Mouse (Mus musculus): Measurements from ENCODE around the gene Pmm1. TPM values are rescaled to one million over a fixed set of nuclear protein-coding genes. Genes with fewer than 3 reads are reported as not detected.
"Not testable (repeated sequence)": the region's sequence is repeated elsewhere in the genome, so short reads cannot be mapped to it uniquely, and the experiment has no call there.

The Pmm1 gene
- total RNA-seq (2014; fragmentation: Nextera tagmentation) (62.0 and 90.7 TPM in 2 replicates), total RNA-seq (2017) (30.5 and 33.1 TPM in 2 replicates)

DNA sequence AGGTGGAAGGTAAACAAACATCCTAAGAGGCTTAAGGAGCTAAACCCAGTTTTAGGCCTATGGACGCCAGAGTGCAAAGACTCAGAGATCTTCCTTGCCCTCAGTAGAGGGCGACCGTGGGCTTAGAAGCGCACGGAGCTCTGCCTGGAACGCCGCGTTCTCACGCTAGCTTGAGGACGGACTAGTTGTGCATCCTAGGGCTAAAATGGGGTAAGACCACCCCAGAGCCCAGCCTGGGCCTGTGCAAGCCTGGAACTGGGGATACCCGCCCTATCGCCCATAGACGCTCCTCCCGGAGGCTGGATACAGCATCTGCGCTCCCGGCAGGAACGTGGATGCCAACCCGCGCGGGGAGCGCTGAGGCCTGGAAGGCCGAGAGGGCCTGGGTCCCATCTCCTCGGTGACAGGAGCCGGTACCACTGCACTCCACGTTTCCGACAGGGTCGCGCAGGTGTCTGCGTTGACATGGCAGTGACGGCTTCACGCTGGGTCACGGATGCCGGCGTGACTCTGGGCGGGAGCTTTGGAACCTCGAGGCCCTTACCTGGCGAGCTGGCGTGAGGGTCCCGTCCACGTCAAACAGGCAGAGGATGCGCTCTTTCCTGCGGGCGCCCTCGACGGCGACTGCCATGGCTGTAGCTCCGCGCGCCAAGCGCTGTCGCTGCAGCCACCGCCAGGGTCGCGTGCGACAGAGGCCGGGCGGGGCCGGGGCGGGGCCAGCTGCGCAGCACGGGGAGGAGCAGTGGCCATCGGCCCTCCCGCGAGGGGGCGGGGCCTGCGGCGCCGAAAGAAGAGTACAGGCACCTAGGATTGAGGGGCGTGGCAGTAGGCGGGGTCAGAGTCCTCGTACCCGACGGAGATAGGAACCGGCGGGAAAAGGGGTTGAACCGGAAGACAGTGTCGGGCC is at the start of gene Pmm1:
Pmm1 (minus strand) TSS at position 760 of the 907 bp plus-strand sequence.
- peak; percentile 91 for ATAC-seq (replicated peaks; ENCODE audit: low FRiP score, low TSS enrichment, poor library complexity, severe bottlenecking)

- peak; percentile 89 for ATAC-seq (replicated peaks; ENCODE audit: low FRiP score, low TSS enrichment, poor library complexity, severe bottlenecking)
These were observed 43.5 kb upstream of the Pmm1 start for GRCm38 (mm10) chr15:82004257-82004656.

- ATAC-seq (replicated peaks; ENCODE audit: low FRiP score, low TSS enrichment, poor library complexity, severe bottlenecking) = no peak
These were observed 33.3 kb upstream of the Pmm1 start for GRCm38 (mm10) chr15:81993992-81994391.

DNA sequence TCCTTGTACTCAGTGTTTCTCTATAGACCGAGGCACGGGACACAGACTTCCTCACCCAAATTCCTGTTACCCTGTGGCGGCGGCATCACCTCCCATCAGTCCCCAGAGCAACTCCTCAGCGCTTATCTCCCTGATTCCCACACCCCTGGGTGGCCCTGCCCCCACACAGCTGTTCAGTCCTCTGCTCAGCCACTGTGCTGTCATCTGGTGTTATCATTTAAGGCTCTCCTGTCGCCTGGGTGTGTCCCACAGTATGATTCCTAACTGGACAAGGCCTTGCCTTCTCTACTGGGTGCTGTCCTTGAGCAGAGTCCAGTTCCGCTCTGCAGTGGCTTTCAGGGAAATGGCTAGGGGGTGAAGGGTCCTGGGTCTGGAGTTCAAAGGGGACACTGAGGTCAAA is 29.8 kb upstream of the Pmm1 start:
- peak; percentile 90 for ATAC-seq (replicated peaks; ENCODE audit: low FRiP score, low TSS enrichment, poor library complexity, severe bottlenecking)

- peak; percentile 66 for ATAC-seq (replicated peaks; ENCODE audit: low FRiP score, low TSS enrichment, poor library complexity, severe bottlenecking)
These were observed 28.8 kb upstream of the Pmm1 start for GRCm38 (mm10) chr15:81989371-81990062.

DNA sequence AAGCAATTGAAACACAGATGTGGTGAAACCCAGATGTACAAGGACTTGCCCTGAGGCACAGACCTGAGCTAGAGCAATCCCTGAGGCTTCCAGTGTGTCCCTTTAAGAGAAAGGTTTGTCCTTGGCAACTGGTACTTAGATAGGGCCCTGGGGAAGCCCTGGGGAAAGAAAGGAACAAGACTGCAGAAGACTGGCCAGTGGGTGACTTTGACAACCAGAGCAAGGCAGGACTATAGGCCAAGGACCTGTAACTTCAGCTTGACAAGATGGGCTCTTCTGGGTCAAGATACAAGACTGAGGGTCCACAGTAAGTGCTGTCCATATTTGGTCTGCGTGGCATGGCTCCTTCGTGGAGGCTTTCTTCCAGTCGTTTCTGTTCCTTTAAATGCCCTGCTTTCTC is 26.9 kb upstream of the Pmm1 start, which contains the start of gene Xrcc6:
Xrcc6 (plus strand) TSS at position 190 of the 400 bp plus-strand sequence.
- no peak for ATAC-seq (replicated peaks; ENCODE audit: low FRiP score, low TSS enrichment, poor library complexity, severe bottlenecking)

DNA sequence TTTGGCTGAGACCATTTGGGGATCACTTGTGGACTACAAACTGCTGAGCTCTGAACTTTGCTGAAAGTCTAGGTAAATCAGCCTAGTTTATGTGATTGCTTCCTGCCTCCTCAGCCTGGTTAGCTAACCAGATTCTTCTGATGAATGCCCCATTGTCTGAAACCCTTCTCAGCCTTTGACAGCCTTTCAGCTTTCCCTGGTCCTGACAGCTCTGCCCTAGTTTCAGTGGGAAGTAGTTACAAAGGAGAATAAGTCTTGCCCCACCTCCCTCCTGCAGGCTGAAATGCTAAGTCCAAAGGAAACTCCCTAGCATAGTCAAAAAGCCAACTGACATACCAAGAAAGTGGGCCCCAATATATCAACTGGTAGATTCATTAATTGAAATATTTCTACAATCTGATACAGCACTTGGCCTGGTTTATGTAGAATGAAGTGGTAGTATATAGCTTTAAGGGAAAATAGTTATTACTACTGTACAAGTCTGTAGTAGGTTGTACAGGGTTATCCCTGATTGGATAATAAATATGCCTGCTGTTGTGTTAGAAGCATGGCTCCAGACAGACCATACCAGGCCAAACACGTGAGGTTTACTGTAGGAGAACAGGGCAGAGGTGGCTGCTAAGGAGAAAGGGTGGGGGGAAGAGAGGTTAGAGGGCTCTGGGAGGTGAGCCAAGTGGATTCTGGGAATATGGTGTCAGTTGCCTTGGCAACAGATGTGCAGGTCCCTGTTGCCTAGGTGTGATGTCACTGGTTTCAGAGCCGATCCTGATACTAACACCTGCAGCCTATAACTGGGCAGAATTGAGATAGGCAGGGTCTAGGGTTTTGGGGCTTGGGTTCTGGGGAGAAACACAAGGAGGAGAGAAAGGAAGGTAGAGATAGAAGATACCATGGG is 24.8 kb upstream of the Pmm1 start:
- no peak for ATAC-seq (replicated peaks; ENCODE audit: low FRiP score, low TSS enrichment, poor library complexity, severe bottlenecking)

GRCm38 (mm10) chr15:81982173-81982572 is 21.4 kb upstream of the Pmm1 start:
- no peak for ATAC-seq (replicated peaks; ENCODE audit: low FRiP score, low TSS enrichment, poor library complexity, severe bottlenecking)

- ATAC-seq (replicated peaks; ENCODE audit: low FRiP score, low TSS enrichment, poor library complexity, severe bottlenecking) = no peak
These were observed 19.6 kb upstream of the Pmm1 start, which contains the start of gene 1700029P11Rik for GRCm38 (mm10) chr15:81980321-81980720. Gene 1700029P11Rik (plus strand): TSS chr15:81980540.

GRCm38 (mm10) chr15:81975156-81975555 is 14.4 kb upstream of the Pmm1 start:
- ATAC-seq (replicated peaks; ENCODE audit: low FRiP score, low TSS enrichment, poor library complexity, severe bottlenecking) = not testable (repeated sequence)

- not testable (repeated sequence) for ATAC-seq (replicated peaks; ENCODE audit: low FRiP score, low TSS enrichment, poor library complexity, severe bottlenecking)
These were observed 9.8 kb upstream of the Pmm1 start for GRCm38 (mm10) chr15:81970498-81970897.

GRCm38 (mm10) chr15:81969635-81970034 is 8.9 kb upstream of the Pmm1 start:
- ATAC-seq (replicated peaks; ENCODE audit: low FRiP score, low TSS enrichment, poor library complexity, severe bottlenecking) = not testable (repeated sequence)

GRCm38 (mm10) chr15:81969173-81969572 is 8.4 kb upstream of the Pmm1 start:
- peak; percentile 92 for ATAC-seq (replicated peaks; ENCODE audit: low FRiP score, low TSS enrichment, poor library complexity, severe bottlenecking)

GRCm38 (mm10) chr15:81968447-81968846 is 7.7 kb upstream of the Pmm1 start:
- no peak for ATAC-seq (replicated peaks; ENCODE audit: low FRiP score, low TSS enrichment, poor library complexity, severe bottlenecking)

GRCm38 (mm10) chr15:81967821-81968220 is 7.1 kb upstream of the Pmm1 start:
- no peak for ATAC-seq (replicated peaks; ENCODE audit: low FRiP score, low TSS enrichment, poor library complexity, severe bottlenecking)

GRCm38 (mm10) chr15:81966062-81966829 is 5.5 kb upstream of the Pmm1 start:
- no peak for ATAC-seq (replicated peaks; ENCODE audit: low FRiP score, low TSS enrichment, poor library complexity, severe bottlenecking)

GRCm38 (mm10) chr15:81964980-81965545 is 4.3 kb upstream of the Pmm1 start:
- no peak for ATAC-seq (replicated peaks; ENCODE audit: low FRiP score, low TSS enrichment, poor library complexity, severe bottlenecking)

- ATAC-seq (replicated peaks; ENCODE audit: low FRiP score, low TSS enrichment, poor library complexity, severe bottlenecking) = no peak
These were observed 3.5 kb upstream of the Pmm1 start for GRCm38 (mm10) chr15:81964262-81964661.
